Mouse (Mus musculus): ENCODE measurements around the gene Efna5.

Efna5 gene

DNA sequence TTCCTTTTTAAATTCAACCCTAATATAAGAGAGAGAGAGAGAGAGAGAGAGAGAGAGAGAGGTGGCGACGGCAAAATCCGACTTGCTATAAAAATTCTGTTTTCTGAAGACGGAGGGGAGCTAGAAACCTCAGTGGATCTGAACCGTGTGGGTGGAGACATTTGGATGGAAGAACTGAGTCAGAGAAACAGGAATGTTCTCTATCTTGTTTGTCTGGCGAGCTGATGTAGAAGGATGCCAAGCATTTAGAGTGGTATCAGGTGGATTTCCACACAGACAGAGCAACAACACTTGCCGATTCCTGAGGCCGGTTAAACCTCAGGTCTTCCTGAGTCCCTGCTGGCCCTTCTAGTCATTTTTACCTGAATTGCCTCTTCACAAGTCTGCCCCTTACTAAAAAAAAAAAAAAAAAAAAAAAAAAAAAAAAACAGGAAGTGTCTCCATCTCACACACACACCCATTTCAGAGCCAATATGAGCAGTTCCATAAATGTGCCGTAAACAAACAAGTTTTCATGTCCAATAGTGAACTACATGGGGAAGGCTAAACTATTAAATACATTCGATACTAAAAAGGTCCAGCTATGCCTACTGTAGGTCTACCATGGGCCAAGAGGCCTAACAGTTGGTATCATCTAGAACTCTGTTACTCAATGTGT is 231.7 kb downstream of the Efna5 start:
- DNase-seq = no peak

DNA sequence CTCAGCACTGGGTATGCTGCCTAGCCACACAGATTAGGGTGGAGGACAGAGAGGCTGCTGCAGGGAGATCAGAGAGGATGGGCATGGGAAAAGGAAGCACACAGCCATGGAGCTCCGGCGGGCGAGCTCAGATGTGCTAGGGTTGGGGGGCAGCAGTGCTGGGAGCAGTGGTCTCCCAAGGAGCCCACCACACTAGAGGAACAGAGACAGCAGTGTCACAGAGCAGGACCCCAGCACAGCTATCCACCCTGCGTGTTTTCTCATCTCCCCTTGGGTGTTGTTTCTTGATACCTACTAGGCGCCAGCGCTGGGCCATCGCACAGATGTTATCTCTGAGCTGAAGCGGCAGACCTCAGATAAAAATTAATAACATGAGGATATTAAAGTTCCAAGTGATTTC is 234.3 kb downstream of the Efna5 start:
- no peak for DNase-seq

DNA sequence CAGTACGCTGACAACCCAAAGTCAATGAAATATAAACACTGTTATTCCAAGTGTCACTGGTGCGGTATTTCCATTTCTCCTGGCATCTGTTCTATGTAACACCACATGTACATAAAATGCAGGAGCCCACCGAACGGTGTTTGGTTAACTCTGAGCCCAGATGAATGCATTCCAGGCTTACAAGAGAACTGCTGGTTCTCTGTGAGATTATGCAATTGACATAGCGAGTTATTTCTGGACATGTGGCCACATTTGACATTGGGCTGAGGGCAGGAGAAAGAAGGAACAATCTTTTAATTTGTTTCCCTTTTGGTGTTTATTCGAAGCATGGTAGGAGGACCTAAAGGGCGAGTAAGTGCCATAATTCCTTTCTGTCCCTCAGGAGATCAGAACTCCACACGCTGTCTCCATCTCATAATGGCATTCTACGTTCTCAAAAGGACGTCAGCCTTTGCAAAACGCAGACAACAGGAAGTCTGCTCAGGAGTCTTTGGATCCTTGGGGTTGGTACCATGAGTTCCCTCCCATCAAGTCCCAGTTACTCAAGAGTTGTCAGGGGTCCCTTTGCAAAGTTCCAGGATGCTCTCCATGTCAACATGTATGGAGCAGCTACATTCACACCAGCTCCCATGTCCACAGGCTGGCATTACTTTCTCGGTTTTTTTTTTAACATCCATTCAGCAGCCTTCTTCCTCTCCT is 238.5 kb downstream of the Efna5 start:
- no peak for DNase-seq

DNA sequence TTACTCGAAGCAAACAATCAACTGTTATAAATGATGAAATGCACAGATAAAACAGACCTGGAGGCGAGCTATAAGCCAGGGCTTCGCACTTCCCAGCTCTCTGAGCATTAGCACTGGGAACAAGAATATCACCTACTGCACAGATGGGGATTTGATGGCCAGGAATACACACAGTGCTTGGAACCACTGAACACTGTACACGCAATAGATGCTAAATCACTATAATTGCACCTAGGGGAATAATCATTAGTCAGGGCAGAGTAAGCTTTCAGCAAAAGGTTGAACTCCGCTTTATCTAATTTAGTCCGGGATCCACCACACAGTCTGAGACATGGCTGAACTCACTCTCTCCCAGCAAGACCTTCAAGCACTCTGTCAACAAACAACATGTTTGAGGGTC is 240.5 kb downstream of the Efna5 start:
- no peak for DNase-seq

DNA sequence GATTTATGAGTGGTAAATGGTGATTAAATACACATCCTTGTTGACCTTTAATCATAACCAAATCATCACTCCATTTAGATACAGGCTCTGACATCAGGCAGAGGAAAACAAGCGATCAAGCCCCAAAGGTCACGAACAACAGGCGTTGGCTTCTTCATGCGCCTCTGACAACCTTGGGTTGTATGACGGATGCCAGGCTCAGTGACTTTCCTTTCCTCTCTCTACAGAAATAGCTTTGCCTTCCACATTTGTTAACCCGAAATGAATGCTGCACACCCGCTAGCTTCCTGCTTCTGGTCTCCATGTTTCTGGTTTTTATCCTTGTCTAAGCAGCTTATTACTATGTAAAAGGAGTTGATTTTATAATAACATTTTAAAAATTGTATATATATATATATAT is 244.2 kb downstream of the Efna5 start:
- DNase-seq = no peak

DNA sequence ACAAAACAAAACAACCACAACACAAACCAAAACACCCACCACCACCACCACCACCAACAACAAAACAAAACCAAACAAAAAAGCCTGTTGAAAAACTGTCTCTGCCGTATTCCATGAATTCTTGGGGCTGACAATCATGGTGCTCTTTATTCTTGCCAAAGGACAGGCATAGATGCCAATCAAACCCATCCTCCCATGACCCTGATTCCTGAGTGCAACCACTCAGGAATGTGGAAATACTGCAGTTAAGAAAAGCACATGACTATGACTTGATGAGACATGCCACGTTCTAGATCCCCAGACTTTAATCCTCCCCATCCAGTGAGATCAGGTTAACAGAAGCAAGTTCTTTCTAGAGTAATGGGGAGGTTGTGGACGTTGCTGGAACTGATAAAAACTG is 246.2 kb downstream of the Efna5 start:
- no peak for DNase-seq

DNA sequence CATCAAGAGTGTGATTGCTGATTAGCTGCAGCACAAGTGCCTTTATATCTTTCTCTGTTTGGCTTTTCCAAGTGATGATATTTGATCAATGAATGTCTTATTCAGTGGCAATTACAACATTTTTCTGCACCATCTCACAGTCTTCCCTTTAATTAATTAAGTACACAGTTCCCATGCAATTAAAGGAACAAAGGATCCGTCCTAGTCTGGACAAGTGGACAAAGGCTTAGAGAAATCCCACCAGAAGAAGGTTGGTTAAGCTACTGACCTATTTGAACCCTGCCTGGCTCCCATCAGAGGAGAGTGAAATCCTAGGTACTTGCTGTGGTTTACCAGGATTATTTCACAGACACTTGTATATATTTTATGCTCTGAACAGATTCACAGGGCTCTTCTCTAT is 252.6 kb downstream of the Efna5 start:
- no peak for DNase-seq

DNA sequence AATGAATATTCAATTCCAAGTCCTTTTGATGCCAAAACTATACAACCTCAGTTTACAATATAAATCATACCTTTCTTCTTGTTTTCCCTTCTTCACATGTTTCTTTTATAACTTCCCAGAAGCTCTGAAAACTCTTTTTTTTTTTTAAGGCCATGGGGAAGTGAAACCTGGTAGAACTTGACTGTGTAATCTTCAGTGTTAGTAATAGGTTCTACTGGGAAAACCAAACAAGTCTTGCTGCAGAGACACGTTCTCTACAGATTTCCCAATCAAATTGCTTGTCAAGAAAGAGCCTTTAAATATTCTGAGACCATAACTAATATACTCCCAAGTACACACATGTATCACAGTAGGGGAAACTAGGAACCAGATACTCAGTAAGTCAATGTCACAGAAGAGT is 253.6 kb downstream of the Efna5 start:
- DNase-seq = no peak

DNA sequence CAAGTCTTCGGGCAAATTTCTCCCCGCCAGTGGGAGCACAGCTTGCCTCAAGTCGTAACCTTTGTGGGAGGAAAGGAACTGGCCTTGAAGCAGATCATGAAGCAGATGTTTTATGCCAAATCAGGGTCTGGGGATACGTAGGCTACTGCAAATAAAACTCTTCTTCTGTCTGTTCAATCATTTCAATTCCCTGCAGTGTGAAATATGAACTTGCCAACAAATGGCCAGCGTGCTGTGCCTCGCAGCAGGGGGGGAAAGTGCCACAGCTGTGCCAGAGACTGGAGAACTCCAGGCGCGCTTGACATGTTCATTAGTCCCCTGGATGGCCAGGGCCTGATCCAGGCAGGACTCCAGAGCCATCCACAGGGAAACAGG is 255.5 kb downstream of the Efna5 start:
- DNase-seq = no peak

DNA sequence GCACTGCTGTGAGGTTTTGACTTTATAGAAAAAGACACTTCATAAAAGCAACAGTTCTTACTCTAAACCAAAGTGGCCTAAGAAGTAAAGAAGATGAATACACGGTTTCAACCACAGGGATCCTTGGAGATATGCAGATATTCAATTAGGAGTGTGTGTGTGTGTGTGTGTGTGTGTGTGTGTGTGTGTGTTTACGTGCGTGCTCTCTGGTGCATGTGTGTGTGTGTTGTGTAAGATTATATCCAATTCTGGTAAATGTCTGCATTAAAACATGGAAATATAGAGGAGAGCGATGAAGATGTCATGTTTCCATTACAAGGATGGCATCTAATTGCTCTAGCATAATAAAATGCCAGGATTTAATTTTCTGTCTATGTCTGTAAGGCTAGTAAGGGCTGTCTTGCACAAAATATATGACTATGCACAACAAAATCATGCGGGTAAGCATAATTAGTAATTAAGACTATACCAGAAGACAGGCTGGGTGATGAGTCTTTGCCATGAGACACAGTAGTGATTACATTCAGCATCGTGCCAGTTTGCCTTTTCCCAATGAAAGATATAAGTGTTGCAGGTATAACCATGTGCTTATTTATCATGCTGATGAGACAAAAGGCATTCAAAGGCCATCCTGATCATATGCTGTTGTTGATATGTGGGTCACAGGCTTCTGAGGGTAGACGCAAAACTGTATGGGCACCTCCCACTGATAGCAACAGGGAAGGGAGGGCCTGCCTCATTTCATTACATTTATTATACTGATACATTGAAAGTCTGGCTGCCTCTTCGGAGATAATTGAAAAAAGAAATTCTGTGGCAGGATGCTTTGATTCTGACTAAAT is 256.1 kb downstream of the Efna5 start:
- no peak for DNase-seq

DNA sequence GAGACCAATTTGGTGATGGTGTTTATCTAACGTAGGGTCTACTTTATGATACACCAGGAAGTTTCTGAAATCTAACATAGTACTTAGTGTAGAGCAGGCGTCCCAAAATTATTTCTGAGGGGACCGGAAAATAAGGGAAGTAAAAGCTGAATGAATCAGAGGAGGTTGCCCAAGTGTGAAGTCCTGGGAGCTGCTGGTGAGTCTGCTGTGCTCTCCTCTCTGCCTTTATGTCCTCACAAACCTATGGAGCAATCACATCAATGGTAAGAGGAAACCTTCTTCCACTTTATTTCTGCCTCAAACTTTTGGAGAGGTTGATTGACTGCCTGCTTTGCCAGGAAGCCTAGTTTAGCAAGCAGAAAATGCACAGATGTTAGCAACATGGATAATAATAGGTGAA is 257.9 kb downstream of the Efna5 start:
- DNase-seq = no peak

DNA sequence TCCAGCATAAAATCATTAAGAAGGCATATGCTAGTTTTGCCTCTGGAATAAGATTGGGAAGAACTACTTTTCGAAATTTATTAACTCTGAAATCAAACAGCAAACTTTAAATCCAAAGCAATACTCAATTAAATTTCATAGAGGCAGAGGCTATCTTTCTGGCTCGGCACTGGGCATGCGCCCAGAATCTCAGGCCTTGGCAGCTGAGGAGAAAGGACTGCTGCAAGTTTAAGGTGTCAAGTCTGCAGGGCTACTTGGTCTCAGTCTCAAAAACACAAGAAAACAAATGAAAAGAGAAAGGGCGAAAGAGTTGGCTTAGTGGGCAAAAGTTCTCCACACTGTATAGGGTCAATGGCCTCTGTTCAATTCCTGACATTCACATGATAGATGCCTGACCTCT is 258.6 kb downstream of the Efna5 start:
- DNase-seq = no peak

DNA sequence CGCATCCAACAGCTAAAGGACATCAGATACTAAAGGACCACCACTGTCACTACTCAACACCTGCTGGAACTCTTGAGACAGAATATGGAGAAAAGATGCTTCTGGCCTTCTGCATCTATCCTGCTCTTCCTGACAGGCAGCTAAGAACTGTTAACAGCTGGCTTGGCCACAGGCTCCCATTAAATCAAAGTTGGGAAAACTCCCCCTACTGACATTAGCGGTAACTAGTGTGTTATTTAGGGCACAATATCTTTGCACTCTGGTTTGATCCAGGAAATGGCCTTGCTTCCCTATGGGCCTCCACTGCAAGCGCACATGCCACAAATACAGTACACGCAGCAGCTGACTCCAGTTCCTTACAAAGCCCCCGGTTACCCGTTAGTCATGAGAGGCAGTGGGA is 266.0 kb downstream of the Efna5 start:
- DNase-seq = no peak

DNA sequence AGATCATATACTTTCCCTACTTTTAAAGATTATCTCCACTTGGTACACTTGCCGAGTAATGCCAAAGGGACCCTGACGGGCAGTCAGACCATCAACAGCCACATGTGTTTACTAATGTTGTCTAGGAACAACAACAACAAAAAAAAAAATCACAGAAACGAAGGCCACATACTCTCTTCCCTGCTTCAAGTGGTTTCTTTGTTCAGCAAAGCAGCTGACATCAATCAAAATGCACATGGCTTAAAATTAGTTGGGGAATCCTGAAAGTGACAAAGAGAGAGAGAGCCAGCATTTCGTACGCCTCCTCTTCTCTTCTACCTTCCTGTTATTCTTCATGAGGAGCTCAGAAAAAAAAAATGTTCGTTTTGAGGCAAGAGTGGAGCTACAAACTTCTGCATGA is 266.4 kb downstream of the Efna5 start:
- DNase-seq = no peak

DNA sequence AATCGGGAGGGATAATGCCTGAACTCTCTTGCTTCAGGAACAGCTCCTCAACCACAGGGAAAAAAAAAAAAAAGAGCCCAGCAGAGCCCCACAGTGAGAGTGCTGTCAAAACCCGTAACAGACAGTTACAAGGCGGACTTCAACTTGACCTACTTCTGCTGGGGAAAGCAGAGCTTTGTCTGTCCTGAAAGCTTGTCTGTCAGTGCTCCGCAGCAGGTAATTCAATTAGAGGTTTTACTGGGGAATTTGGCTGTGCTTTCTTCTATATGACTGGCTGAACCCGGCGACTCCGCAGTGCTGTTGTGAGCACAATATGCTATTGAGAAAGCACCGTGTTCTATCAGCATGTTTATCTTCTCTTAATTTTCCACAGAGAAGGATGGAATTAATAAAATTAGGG is 266.9 kb downstream of the Efna5 start:
- DNase-seq = no peak

DNA sequence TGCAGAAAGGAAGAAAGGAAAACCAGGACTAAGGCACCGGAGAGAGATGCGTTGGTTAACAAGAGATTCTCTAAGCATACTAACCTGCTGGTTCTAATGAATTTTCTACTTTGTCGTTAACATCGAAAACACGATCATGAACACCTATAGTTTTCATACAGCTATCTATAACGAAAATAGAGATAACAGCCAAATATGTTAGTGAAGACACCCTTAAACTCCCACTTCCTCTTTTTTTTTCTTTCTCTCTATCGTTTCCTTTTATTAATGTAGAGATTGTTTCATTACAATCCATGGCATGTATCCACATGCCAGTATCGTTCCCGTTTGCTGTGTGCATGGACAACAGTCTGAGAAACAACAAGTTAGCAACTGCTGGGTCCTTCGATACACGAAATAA is 267.9 kb downstream of the Efna5 start:
- no peak for DNase-seq

DNA sequence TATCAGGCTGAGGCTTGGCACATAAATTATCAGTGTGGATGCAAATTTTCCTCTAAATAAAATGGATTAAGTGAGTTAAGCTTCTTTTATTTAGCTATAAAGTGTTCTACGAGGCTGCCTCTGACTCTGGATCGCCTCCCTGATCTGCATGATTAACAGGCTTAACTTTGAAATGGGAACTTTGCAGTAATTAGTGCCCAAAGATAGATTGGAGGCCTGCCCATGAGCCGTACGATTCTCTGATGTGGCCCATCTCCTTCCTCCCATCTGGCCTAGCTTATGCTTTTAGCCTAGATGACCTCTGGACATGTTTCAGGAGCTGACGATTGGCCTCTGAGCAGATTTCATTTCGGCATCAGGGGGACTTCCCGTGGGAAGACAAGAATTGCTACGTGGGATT is 273.0 kb downstream of the Efna5 start:
- DNase-seq = no peak

DNA sequence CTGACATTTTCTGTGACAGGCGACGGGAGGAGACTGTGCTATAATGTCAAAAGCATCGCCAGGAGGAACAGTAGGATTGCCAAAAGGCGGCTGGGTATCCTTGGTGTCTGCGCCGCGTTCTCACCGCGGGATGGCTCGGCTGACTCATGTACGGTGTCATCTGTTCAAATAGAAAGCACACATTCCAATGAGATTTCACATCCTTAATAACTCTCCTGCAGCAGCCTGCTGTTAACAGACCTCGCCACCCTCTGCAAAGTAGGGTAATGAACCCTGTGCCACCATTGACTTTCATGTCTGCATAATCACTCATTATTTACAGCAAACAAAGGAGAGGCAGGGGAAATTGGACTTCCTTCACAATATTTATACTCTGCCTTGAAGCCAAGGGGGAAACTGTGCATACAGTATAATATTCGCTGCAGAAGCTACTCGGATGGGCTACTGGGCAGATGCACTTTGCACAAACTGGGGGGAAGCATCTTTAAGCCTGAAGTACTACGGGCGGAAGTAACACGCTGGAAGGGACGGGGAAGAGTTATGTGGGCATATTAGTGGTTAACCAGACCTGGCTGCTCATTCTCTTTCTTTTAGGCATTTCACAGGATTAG is 273.7 kb downstream of the Efna5 start:
- DNase-seq = peak; percentile 14

DNA sequence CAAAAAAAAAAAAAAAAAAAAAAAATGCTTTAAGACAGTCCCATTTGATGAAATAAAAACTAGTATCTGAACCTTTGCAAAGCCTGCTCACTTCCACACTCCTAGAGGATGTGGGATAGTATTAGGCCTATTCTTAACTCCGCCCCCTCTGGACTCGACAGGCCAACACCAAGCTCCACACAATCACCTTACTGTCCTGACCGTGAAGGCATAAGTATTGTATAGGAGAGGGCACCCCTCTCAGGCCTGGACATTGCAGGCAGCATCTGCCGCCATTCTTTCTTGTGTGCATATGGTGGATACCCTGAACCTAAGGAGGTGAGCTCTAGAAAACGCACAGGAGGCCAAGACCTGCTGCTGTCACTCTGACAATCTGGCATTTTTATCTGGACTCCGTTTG is 274.4 kb downstream of the Efna5 start:
- no peak for DNase-seq

DNA sequence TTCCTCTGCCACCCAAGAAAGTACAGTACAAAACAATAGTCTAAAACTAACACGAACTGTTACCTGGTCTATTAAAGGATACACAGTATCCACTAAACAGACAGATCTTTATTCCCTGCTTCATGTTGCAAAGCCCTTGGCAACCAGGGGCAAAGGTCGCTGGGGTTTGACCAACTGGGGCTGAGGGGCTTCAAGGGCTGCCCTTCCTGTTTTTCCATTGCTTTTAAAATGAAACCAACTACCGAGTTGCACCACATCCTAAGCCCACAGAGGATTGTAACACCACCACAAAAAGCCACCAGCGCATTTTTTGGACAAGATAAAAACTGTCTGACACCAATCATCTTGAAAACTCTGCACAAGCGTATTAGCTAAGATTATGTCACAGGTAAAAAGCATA is 276.8 kb downstream of the Efna5 start:
- DNase-seq = no peak

DNA sequence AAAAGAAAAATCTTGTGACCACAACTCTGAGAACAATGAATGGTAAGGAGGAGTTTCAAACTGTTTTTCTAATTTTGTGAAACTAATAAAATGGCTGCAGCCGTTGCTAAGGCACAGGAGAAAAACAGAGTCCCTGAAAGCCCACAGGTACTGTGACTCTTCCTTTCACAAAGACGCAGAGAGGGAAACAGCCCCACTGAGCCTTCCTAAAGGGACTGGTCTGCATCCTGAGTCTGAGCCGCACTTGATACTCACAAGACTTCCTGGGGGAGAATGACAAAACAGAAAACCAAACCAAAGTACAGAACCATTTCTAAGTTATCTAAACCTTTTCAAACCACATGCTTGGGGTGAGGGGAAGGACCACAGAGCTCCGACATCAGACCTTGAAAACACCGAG is 277.5 kb downstream of the Efna5 start:
- DNase-seq = no peak

DNA sequence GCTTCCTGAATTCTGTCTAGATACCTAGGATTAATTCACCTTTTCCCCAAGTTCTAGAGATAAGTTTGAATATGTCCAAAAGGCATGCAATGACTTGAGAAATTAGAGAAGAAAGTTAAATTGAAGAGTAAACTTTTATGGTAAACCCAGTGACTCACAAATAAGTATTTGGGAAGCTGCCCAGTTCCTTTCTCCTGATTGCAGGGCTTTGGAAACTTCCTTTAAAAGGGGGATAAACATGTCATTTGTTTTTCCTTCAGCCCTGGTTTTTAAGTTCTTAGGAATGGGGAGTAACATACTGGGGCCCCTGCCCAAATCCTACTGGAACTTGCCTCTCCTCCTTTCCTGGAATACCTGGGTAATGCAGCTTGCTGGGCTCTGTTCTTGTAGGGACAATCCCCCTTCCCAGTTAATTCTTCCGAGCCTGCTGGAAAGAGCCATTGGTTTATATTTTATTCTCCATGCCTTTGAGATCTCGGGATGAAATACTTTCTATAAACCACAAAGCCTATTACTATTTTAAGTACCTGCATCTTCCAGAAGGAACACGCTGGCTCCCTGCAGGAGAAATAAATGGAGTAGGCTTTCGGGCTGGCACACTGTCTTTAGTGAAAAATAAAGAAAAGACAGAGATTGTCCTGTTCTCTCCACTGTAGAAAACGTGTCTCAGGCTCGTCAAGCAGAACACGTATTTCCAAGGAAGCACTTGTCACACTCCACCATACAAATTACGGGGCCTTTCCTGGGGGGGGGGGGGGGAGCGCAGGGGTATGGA is 282.2 kb downstream of the Efna5 start:
- DNase-seq = no peak
